Mouse (Mus musculus) regulatory T cell (primary cell): ENCODE measurements around the gene Gad2.

Source experiments
- in situ Hi-C: fragments of 300-600 bp; cut with MboI, MseI; formaldehyde crosslinking; loops from one replicate; pipeline ENCODE4 v1.15.1; 2025; ENCODE audit warnings: high pct_unique_total_duplicates

The Gad2 gene

GRCm38 (mm10) chr2:22621828-22622731 is at the start of gene Gad2:
Gad2 (plus strand) TSS chr2:22622205.
- in situ Hi-C loops = loop anchor here (5.0 kb wide), 1 partner anchor 95 kb away; no protein-coding TSS in a partner anchor

- in situ Hi-C loops = loop anchor here (25.0 kb wide), 1 partner anchor 650 kb away; no protein-coding TSS in a partner anchor
These were observed 34.4 kb upstream of the Gad2 start for GRCm38 (mm10) chr2:22587469-22588169.

GRCm38 (mm10) chr2:22588170-22588541 is 33.8 kb upstream of the Gad2 start:
- in situ Hi-C loops = loop anchor here (25.0 kb wide), 1 partner anchor 649 kb away; no protein-coding TSS in a partner anchor

GRCm38 (mm10) chr2:22588673-22589381 is 33.2 kb upstream of the Gad2 start:
- in situ Hi-C loops = loop anchor here (25.0 kb wide), 1 partner anchor 648 kb away; no protein-coding TSS in a partner anchor

GRCm38 (mm10) chr2:22589382-22590205 is 32.4 kb upstream of the Gad2 start:
- in situ Hi-C loops = loop anchor here (25.0 kb wide), 1 partner anchor 648 kb away; no protein-coding TSS in a partner anchor

- in situ Hi-C loops = loop anchor here (25.0 kb wide), 1 partner anchor 647 kb away; no protein-coding TSS in a partner anchor
These were observed 31.9 kb upstream of the Gad2 start for GRCm38 (mm10) chr2:22590206-22590490.

GRCm38 (mm10) chr2:22617951-22618350 is 4.1 kb upstream of the Gad2 start:
- in situ Hi-C loops = no loop called here

- in situ Hi-C loops = no loop called here
These were observed 2.6 kb upstream of the Gad2 start for GRCm38 (mm10) chr2:22619416-22619815.

GRCm38 (mm10) chr2:22620030-22620429 is 2.0 kb upstream of the Gad2 start:
- in situ Hi-C loops = loop anchor here (5.0 kb wide), 1 partner anchor 97 kb away; no protein-coding TSS in a partner anchor

GRCm38 (mm10) chr2:22620534-22620933 is 1.5 kb upstream of the Gad2 start:
- in situ Hi-C loops = loop anchor here (5.0 kb wide), 1 partner anchor 97 kb away; no protein-coding TSS in a partner anchor

GRCm38 (mm10) chr2:22620978-22621827 is 802 bp upstream of the Gad2 start:
- in situ Hi-C loops = loop anchor here (5.0 kb wide), 1 partner anchor 96 kb away; no protein-coding TSS in a partner anchor

- in situ Hi-C loops = loop anchor here (5.0 kb wide), 1 partner anchor 94 kb away; no protein-coding TSS in a partner anchor
These were observed 1.4 kb downstream of the Gad2 start for GRCm38 (mm10) chr2:22623111-22624070.

GRCm38 (mm10) chr2:22624188-22624975 is 2.4 kb downstream of the Gad2 start:
- in situ Hi-C loops = loop anchor here (5.0 kb wide), 1 partner anchor 93 kb away; no protein-coding TSS in a partner anchor

GRCm38 (mm10) chr2:22625096-22625960 is 3.3 kb downstream of the Gad2 start:
- in situ Hi-C loops = no loop called here

- in situ Hi-C loops = no loop called here
These were observed 5.2 kb downstream of the Gad2 start for GRCm38 (mm10) chr2:22627147-22627666.

- in situ Hi-C loops = no loop called here
These were observed 5.9 kb downstream of the Gad2 start for GRCm38 (mm10) chr2:22627819-22628432.
